Mouse (Mus musculus) bone marrow, adult 2 months (tissue): ENCODE data around the gene Nav1. TPM values are rescaled to one million over a fixed set of nuclear protein-coding genes. Genes with fewer than 3 reads are reported as not detected.

Experiments used
- H3K27ac ChIP-seq: fragments of 200-500 bp; 2 replicates; pipeline ENCODE4 v1.5.1; 2012; ENCODE audit warnings: low read depth, mild to moderate bottlenecking, control low read depth, inconsistent platforms, low read length; ENCODE audit not compliant: control insufficient read depth, poor library complexity, insufficient read depth
- H3K4me1 ChIP-seq: fragments of 200-500 bp; 2 replicates; pipeline ENCODE4 v1.6.1; 2011; ENCODE audit warnings: low read length; ENCODE audit not compliant: control insufficient read depth, insufficient read depth
- H3K4me3 ChIP-seq: fragments of 200-500 bp; replicated peaks from 2 replicates; pipeline ENCODE3; 2011; ENCODE audit warnings: mild to moderate bottlenecking, low read depth, low read length, control low read depth; ENCODE audit not compliant: control insufficient read depth
- CTCF ChIP-seq: fragments of 200-500 bp; IDR thresholded peaks from 2 replicates; pipeline ENCODE4 v1.5.1; 2011; ENCODE audit warnings: low read length, control low read depth; ENCODE audit not compliant: control insufficient read depth, insufficient read depth
- POLR2A ChIP-seq: fragments of 200-500 bp; IDR thresholded peaks from 2 replicates; pipeline ENCODE4 v1.6.1; 2011; ENCODE audit warnings: low read depth, mild to moderate bottlenecking, control low read depth, low read length, borderline replicate concordance; ENCODE audit not compliant: control insufficient read depth
- WGBS: fragments of 180-500 bp; shearing (Covaris S2); methylation state at CpG from one replicate; pipeline ENCODE4 v1.1.7; 2018; 5-methylcytosine and 5-hydroxymethylcytosine counted together
- polyA plus RNA-seq: library from polyadenylated mRNA; stranded (reverse); fragments of >200 nt; gene quantifications from 2 replicates; pipeline ENCODE4 v1.2.4, GENCODE M21; 2011; ENCODE audit warnings: low replicate concordance; ENCODE audit not compliant: missing spikeins, insufficient read depth, insufficient read length

Nav1 gene
- polyA plus RNA-seq, 1 experiment: 22.7 TPM

DNA sequence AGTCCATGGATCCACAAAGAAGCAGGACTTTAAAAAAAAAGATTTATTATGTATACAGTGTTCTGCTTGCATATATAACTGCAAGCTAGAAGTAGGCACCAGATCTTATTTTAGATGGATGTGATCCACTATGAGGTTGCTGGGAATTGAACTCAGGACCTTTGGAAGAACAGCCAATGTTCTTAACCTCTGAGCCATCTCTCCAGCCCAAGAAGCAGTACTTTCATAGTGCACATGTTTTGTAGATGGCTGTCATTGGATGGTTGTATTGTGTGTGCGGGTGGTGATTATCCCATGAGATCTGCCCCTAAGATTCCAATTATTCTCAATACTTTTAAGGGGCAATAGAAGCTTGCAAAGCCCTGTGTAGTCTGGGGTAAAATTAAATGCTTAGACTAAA lies 124.4 kb downstream of the Nav1 start:
- H3K4me1 ChIP-seq: no peaks in the 10 kb centered on the region
- H3K4me3 ChIP-seq: no peak overlapping the region
- no peak overlapping the region for H3K27ac ChIP-seq
- WGBS: 79% methylated on average over 1 of the region's 1 CpGs
- no peak for TF ChIP-seq CTCF
- no peak for TF ChIP-seq POLR2A

DNA sequence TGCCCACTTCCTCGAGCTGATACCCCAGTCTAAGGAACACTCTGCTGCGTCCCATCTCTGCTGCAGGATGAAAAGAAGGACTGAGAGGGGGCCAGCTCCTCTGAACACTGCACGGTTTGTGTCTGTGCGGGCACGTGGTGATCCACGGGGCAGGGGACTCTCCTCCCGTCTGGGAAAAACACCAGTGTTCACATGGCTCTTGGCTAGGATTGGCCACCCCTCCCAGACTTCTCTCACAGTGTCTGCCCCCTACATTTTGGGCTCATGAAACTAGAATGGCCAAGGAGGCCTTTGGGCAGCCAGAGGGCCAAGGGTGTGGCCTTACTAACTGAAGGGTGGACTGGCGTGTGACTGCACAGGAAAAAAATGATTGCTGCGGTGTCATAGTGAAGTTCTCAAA lies 125.4 kb downstream of the Nav1 start:
- TF ChIP-seq POLR2A: no peak
- TF ChIP-seq CTCF: no peak
- Histone ChIP-seq H3K4me3 (no peak overlapping the region), H3K27ac (no peak overlapping the region), H3K4me1 (no peaks in the 10 kb centered on the region)
- 75% methylated on average over 9 of the region's 9 CpGs for WGBS

DNA sequence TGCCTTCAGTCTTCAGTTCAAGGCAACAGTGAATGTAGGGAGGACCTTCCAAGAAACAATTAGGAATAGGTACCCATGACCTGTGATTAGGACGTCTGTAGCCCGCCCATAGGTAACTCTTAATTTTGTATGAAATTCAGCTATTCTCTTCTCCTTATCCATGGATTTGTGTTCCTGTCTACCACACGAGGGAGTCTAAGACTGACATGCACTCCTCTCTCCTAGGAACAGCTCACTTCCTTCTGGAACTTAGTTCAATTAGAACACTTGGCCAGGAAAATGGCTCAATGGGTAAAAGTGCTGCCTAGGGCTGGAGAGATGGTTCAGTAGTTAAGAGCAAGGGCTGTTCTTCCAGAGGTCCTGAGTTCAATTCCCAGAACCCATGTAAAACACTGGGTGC lies 126.3 kb downstream of the Nav1 start:
- no peaks in the 10 kb centered on the region for H3K4me1 ChIP-seq
- TF ChIP-seq CTCF (no peak), POLR2A (no peak)
- no peak overlapping the region for H3K4me3 ChIP-seq
- H3K27ac ChIP-seq: no peak overlapping the region
- WGBS: 69% methylated on average over 3 of the region's 3 CpGs

DNA sequence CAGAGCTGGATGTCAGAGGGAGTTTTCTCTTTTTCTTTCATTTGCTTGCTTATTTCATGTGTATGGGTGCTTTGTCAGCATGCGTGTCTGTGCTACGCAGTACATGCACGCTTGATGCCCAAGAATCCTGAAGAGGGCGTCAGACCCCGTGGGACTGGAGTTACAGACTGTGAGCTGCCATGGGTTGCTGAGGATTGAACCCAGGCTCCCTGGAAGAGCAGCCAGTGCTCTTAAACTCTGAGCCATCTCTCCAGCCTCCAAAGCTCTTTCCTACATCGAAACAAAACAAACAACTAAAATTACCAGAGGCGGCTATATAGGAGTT lies 131.6 kb downstream of the Nav1 start:
- no peak overlapping the region for H3K4me3 ChIP-seq
- no peak overlapping the region for H3K27ac ChIP-seq
- 88% methylated on average over 7 of the region's 7 CpGs for WGBS
- no peaks in the 10 kb centered on the region; the same call in 1 of the 2 replicates for H3K4me1 ChIP-seq
- TF ChIP-seq CTCF: no peak
- no peak for TF ChIP-seq POLR2A

DNA sequence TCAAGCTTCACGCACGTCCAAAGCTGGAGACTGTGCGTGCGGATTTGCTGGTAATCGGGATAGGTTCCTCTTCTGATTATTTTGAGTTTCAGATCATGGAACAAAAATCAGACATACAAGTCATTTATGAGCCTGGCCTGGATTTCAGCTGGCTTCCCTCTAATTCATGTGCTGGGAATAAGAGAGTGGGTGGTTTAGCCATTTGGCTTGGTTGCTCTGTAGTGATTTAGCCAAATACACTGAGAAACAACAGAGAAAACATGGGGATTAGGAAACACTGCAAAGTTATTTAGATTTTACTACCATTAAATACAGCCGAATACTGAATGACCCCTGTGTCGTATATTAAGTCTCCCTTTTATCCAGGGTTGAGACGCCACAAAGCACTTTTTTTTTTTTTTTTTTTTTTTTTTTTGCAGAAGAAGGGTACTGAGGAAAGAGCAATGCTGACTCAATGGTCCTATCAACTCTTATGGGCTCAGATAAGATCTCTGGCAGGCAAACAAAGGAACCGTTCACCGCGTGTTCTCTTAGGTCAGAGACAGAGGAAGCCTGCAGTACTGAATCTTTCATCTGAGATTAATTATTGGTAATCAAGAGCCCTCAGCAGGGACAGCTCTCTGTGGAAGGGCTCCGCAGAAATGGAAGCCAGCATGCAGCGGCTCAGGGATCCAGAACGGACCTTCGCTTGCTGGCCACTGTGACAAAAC lies 132.1 kb downstream of the Nav1 start:
- H3K27ac ChIP-seq: no peak overlapping the region
- WGBS: 77% methylated on average over 15 of the region's 15 CpGs
- no peaks in the 10 kb centered on the region; the same call in 1 of the 2 replicates for H3K4me1 ChIP-seq
- H3K4me3 ChIP-seq: no peak overlapping the region
- TF ChIP-seq POLR2A: no peak

DNA sequence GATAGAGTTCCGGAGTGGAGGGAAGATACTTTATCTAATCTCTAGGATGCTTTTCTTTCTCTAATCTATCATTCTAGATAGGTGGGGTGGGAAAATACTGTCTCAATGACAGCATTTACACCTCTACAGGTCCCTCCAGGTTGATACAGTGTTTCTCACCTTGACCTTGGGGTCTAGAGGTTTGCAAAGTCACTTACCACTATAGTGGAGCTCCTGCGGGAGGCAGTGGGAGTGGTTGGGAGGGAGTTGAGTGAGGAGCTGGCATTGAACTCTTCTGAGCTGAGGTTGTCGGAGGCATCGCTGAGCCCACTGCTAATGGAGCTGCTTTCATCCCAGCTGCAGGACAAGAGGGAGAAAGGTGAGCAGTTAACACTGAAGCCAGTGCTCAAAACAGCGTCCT lies 134.6 kb downstream of the Nav1 start:
- Histone ChIP-seq H3K4me1 (no peaks in the 10 kb centered on the region; the same call in 1 of the 2 replicates), H3K27ac (no peak overlapping the region), H3K4me3 (no peak overlapping the region)
- WGBS: 85% methylated on average over 5 of the region's 5 CpGs
- no peak for TF ChIP-seq CTCF
- no peak for TF ChIP-seq POLR2A

DNA sequence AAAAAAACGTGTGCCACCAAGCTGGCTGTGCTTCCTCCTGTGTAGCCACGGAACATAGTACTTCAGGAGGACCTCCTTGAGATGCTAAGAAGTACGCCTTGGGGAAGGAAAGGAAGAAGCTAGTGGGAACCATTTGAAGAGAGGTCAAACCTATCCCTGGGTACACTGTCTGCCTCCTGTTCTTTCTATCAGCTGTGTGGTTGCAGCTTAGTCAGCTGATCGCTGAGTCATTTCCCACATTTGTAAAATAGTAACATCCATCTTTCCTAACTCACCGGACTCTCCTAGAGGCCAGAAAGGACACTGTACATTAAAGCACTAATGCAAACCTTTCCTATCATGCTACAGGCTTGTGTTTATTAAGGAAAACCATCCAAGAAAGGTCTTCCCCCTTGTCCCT lies 135.4 kb downstream of the Nav1 start:
- Histone ChIP-seq H3K27ac (no peak overlapping the region), H3K4me1 (no peaks in the 10 kb centered on the region; the same call in 1 of the 2 replicates), H3K4me3 (no peak overlapping the region)
- WGBS: 33% methylated on average over 5 of the region's 5 CpGs
- TF ChIP-seq POLR2A (no peak), CTCF (no peak)

DNA sequence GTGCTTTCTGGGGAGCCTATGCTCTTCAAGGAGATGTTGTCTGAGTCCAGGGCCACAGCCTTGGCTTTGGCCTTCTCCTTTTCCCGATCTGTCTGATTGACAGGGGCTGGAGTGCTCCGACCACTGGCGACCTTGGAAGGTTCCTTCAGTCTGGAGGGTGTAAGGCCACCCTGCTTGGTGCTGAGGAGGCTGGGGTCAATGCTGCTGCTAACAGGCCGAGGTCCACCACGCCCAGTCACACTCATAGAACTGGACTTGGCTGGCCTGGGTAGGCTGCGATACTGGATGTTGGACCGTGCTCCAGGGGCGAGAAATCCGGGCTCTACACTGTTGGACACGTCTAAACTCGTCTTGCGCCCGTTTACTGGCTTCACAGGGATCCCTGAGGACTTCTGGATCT lies 136.5 kb downstream of the Nav1 start:
- 88% methylated on average over 13 of the region's 13 CpGs for WGBS
- Histone ChIP-seq H3K4me1 (no peaks in the 10 kb centered on the region; the same call in 1 of the 2 replicates), H3K4me3 (no peak overlapping the region), H3K27ac (no peak overlapping the region)
- TF ChIP-seq CTCF (no peak), POLR2A (no peak)

DNA sequence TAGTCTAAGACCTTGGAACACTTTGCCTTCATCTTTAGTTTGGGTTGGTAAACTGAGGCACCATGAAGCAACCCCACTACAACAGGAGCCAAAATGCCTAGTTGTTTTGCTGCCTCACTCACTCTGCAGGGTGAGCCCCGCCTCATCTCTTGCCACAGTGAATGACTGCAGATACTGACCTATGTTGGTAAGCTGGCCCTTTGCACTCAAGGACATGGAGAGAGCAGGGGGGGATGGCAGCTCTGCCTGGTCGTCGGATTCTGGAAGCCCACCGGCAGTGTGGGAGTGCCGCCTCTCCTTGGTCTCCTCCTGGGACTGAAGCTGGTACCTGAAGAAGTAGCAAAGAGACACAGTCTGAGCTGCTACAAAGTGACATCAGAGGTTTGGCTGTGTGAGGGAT lies 139.6 kb downstream of the Nav1 start:
- no peak overlapping the region for H3K4me3 ChIP-seq
- TF ChIP-seq CTCF (no peak), POLR2A (no peak)

More for the DNA sequence above, 139.6 kb downstream of the Nav1 start:
- WGBS: 86% methylated on average over 5 of the region's 5 CpGs
- no peaks in the 10 kb centered on the region for H3K4me1 ChIP-seq
- H3K27ac ChIP-seq: no peak overlapping the region
